Mouse (Mus musculus) ES-E14 (cell line): ENCODE measurements around the gene Rb1. TPM values are rescaled to one million over a fixed set of nuclear protein-coding genes. Genes with fewer than 3 reads are reported as not detected.
A peak's percentile ranks its signal among the peaks of the same experiment; 100 is the strongest.

Experiments used
- DNase-seq: peaks from one replicate; pipeline ENCODE4 v3.0.0-alpha.2; 2013; ENCODE audit warnings: low read depth, low spot score
- H3K27ac ChIP-seq: 2 replicates; pipeline ENCODE4 v1.5.1; 2012; ENCODE audit warnings: low read depth, mild to moderate bottlenecking, low read length, moderate library complexity, mixed read lengths; ENCODE audit not compliant: poor library complexity, insufficient read depth, severe bottlenecking
- H3K36me3 ChIP-seq: 2 replicates; pipeline ENCODE4 v1.6.1; 2012; ENCODE audit warnings: mild to moderate bottlenecking, low read length, moderate library complexity, mixed read lengths; ENCODE audit not compliant: control insufficient read depth, poor library complexity, insufficient read depth, severe bottlenecking
- H3K4me1 ChIP-seq, 2 experiments: fragments of 150-350 bp in 1 of 2; sonication (generic) in 1 of 2; 2 replicates each; pipeline ENCODE4 v1.6.1; 2012; ENCODE audit warnings: low read length in 2 of 2, mild to moderate bottlenecking in 1 of 2, mixed read lengths in 1 of 2; ENCODE audit not compliant: control insufficient read depth in 2 of 2, insufficient read depth in 2 of 2, poor library complexity in 1 of 2
- H3K4me3 ChIP-seq, 2 experiments: fragments of 150-350 bp in 1 of 2; sonication (generic) in 1 of 2; 2 replicates each; pipeline ENCODE4 v1.5.1; 2012; ENCODE audit warnings: low read length in 2 of 2, low read depth in 1 of 2, mild to moderate bottlenecking in 1 of 2, mixed read lengths in 1 of 2; ENCODE audit not compliant: insufficient read depth in 1 of 2, poor library complexity in 1 of 2, severe bottlenecking in 1 of 2
- H3K9ac ChIP-seq: 2 replicates; pipeline ENCODE4 v1.6.1; 2012; ENCODE audit warnings: low read depth, mild to moderate bottlenecking, low read length, mixed read lengths; ENCODE audit not compliant: poor library complexity, insufficient read depth, severe bottlenecking
- H3K9me3 ChIP-seq: fragments of 150-350 bp; sonication (generic); 2 replicates; pipeline ENCODE4 v1.6.1; 2012; ENCODE audit warnings: low read depth, mild to moderate bottlenecking, low read length; ENCODE audit not compliant: control insufficient read depth, insufficient read depth
- CHD2 ChIP-seq: IDR thresholded peaks from 2 replicates; pipeline ENCODE4 v1.6.1; 2014; ENCODE audit warnings: mild to moderate bottlenecking, low read depth, low read length, inconsistent platforms
- HCFC1 ChIP-seq: IDR thresholded peaks from 2 replicates; pipeline ENCODE4 v1.6.1; 2012; ENCODE audit warnings: low read length, inconsistent platforms, borderline replicate concordance; ENCODE audit not compliant: insufficient read depth
- MAFK ChIP-seq: IDR thresholded peaks from 2 replicates; pipeline ENCODE4 v1.6.1; 2014; ENCODE audit warnings: mild to moderate bottlenecking, low read depth, low read length, inconsistent platforms; ENCODE audit not compliant: insufficient read depth
- ZC3H11A ChIP-seq: IDR thresholded peaks from 2 replicates; pipeline ENCODE4 v1.6.1; 2012; ENCODE audit warnings: low read depth, mild to moderate bottlenecking, inconsistent platforms, low read length, borderline replicate concordance
- ZNF384 ChIP-seq: IDR thresholded peaks from 2 replicates; pipeline ENCODE4 v1.6.1; 2012; ENCODE audit warnings: low read depth, low read length, inconsistent platforms
- in situ Hi-C, 2 experiments: fragments of 600-800 bp; cut with MboI; formaldehyde crosslinking; loops; one replicate each; pipeline ENCODE4 v1.15.1; 2025; ENCODE audit warnings: low sequenced_read_pairs in 2 of 2, inconsistent platforms in 1 of 2; ENCODE audit not compliant: unreplicated experiment in 2 of 2
- total RNA-seq: library from RNA; depleted of rRNA; stranded (reverse); fragments of 300-350 nt; gene quantifications from 2 replicates; pipeline ENCODE4 v1.2.3, GENCODE M21; 2012

Rb1 gene
- total RNA-seq, 1 experiment = 4.7 TPM

- Histone ChIP-seq H3K27ac (no peak overlapping the region), H3K36me3 (no peaks in the 10 kb centered on the region), H3K9ac (no peak overlapping the region), H3K4me1 (peaks cover 0 to 6% of the 10 kb centered on the region in 2 experiments; a peak in 3 of 4 replicates), H3K9me3 (no peaks in the 10 kb centered on the region), H3K4me3 (no peak overlapping the region)
- TF ChIP-seq ZNF384 (no peak), CHD2 (no peak), ZC3H11A (no peak), MAFK (no peak), HCFC1 (no peak)
- in situ Hi-C loops = no loop called here
- DNase-seq = no peak
Measured at GRCm38 (mm10) chr14:73255426-73255970, 70.1 kb downstream of the Rb1 start.

DNA sequence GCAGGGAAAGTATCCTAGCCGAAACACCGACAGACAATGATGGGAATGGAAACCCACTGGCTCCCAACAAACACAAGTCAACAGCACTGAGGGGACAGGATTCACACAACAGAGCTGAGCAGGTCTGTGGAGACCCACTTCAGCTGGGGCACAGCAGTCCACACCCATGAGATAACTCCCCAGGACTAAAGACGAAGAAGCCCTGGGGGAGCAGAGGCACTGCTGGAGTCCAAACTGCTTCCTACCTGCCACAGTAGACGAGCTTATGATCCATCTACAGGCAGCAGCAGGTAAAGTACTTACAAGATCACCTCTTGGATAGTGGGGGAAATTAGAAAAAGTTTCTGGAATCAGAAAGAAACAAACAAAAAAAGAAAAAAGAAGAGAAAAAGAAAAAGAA is 71.2 kb downstream of the Rb1 start:
- Histone ChIP-seq H3K9ac (no peak overlapping the region), H3K4me3 (no peak overlapping the region), H3K9me3 (no peaks in the 10 kb centered on the region), H3K27ac (peak overlapping the region; percentile 80), H3K36me3 (no peaks in the 10 kb centered on the region), H3K4me1 (peaks cover 0 to 6% of the 10 kb centered on the region in 2 experiments; a peak in 3 of 4 replicates)
- in situ Hi-C loops = no loop called here
- TF ChIP-seq CHD2 = no peak
- no peak for TF ChIP-seq ZNF384
- TF ChIP-seq HCFC1 = no peak
- no peak for DNase-seq

DNA sequence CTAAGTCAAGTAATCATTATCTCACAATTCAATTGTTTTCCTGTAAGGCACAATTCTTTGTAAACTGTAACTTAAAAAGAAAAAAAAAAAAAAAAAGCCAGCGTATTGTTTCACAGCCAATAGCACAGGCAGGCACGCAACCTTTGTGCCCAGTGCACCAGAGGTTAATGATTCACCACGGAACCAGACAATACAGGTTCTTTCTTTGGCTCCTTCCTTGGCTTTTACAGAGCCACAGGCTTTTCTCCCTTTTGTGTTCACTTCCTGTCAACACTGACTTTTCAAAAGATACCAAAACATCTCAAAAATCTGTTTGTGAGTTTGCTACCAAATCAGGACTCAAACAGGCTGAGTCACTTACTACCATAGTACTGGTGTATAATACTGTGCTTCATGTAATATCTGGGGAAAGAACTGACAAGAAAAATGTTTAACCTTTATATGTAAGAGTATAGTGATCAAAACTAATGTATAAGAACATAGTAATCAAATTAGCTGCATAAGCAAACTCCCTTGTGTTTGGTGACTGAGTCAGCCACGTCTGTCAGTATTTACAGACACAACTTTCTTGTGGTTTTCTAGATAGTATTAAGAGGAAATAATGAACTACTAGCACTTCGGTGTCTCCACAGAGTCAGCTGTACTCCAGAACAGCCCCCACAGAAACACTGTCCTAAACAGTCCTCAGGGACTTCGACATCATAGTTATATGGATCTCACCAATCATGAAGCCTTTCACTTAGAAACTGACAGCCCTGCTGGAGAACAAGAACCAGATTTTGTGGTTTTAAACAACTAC is 72.0 kb downstream of the Rb1 start:
- no peak for DNase-seq
- H3K9ac ChIP-seq = no peak overlapping the region
- H3K27ac ChIP-seq = no peak overlapping the region; the same call in 1 of the 2 replicates
- H3K4me1 ChIP-seq = peaks cover 0 to 6% of the 10 kb centered on the region in 2 experiments; a peak in 3 of 4 replicates
- TF ChIP-seq HCFC1 (no peak), ZNF384 (peak; percentile 78)
- in situ Hi-C loops = no loop called here
- H3K9me3 ChIP-seq = no peaks in the 10 kb centered on the region
- no peaks in the 10 kb centered on the region for H3K36me3 ChIP-seq
- H3K4me3 ChIP-seq = no peak overlapping the region

DNA sequence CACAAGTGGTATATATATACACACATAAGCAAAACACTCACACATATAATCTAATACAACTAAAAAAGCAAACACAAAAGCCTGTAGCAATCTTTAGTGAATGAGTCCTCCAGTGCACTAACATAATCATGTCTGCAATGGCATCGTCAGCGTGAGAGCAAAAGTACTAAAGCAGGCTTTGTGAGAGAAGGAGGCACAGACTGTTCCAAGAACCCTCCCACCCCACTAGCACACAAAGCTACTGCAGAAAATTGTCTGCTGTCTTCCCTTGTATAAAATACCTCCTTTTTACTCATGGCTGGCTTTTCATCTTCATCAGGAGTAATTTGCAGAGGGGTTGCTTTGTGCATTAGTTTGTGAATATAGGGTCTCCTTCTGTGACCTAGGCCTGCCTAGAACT is 73.3 kb downstream of the Rb1 start:
- TF ChIP-seq HCFC1 (no peak), ZC3H11A (no peak), CHD2 (no peak), MAFK (no peak), ZNF384 (no peak)
- Histone ChIP-seq H3K27ac (no peak overlapping the region), H3K9ac (no peak overlapping the region), H3K9me3 (no peaks in the 10 kb centered on the region), H3K4me1 (peaks cover 0 to 6% of the 10 kb centered on the region in 2 experiments; a peak in 3 of 4 replicates), H3K4me3 (no peak overlapping the region), H3K36me3 (no peaks in the 10 kb centered on the region)
- DNase-seq = no peak
- in situ Hi-C loops = no loop called here
